Mouse (Mus musculus) left cerebral cortex, postnatal 10 days (tissue): Measurements from ENCODE around the gene Skap2. TPM values are rescaled to one million over a fixed set of nuclear protein-coding genes. Genes with fewer than 3 reads are reported as not detected.

ENCODE experiments used
- DNase-seq, 2 experiments: peaks; one replicate each; pipeline ENCODE4 v3.0.0; 2021 to 2022; ENCODE audit warnings: low spot score in 2 of 2, mixed read lengths in 1 of 2; ENCODE audit errors: extremely low spot score in 1 of 2
- intact Hi-C: fragments of 180-260 bp; cut with DNase I; formaldehyde crosslinking; loops from one replicate; pipeline ENCODE4 v1.15.1; 2025
- total RNA-seq, 2 experiments: library from RNA; stranded (reverse); gene quantifications; 2 replicates each; pipeline ENCODE4 v1.2.3; 2021

The Skap2 gene
- total RNA-seq: 1 to 10 TPM; 6.4 to 7.7 TPM

GRCm38 (mm10) chr6:52012409-52013244 is at the start of gene Skap2:
Gene Skap2, minus strand, starts transcription at chr6:52012549.
- DNase-seq: peak; percentile 97 to 99
- intact Hi-C loops: no loop called here

GRCm38 (mm10) chr6:52058899-52059448 is 46.6 kb upstream of the Skap2 start:
- no peak for DNase-seq
- intact Hi-C loops: no loop called here

- intact Hi-C loops: no loop called here
- DNase-seq: no peak
Measured at GRCm38 (mm10) chr6:52058120-52058519, 45.8 kb upstream of the Skap2 start.

GRCm38 (mm10) chr6:52053567-52054561 is 41.5 kb upstream of the Skap2 start:
- intact Hi-C loops: no loop called here
- no peak for DNase-seq

DNA sequence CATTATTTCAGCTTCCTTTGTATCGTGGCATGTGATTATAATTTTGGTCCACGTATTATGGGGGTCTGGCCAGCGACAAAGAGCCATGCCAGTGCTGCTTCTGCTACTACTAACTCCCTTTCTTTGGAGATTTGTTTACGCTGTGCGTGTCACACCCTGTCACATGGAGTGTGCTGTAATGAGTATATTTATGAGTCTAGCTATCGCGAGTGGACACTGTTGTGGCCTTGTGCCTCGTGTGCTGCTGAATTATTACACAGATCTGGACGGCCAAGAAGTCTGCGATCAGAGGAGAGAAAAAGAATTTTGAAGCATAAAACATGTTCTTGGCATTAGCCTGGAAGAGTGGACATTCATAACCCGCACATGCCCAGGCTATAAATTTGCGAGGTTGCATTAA is 37.7 kb upstream of the Skap2 start:
- DNase-seq: no peak
- intact Hi-C loops: no loop called here

GRCm38 (mm10) chr6:52045517-52045916 is 33.2 kb upstream of the Skap2 start:
- intact Hi-C loops: no loop called here
- no peak for DNase-seq

DNA sequence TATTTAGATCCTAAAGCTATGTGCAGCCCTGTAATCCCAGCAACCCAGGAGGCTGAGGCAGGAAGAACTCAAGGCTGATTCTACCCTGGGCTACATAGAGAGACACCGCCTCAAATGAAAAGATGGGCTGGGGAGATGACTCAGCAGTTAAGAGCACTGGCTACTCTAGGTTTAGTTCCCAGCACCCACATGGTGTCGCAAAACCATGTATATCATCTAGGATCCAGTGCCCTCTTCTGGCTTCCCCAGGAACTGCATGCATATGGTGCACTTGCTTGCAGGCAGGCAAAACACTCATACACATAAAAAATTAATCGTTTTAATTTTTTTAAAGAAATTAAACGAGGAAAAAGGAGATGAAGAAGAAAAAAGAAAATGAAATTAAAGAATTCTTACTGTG is 23.7 kb upstream of the Skap2 start:
- no peak for DNase-seq
- intact Hi-C loops: no loop called here

DNA sequence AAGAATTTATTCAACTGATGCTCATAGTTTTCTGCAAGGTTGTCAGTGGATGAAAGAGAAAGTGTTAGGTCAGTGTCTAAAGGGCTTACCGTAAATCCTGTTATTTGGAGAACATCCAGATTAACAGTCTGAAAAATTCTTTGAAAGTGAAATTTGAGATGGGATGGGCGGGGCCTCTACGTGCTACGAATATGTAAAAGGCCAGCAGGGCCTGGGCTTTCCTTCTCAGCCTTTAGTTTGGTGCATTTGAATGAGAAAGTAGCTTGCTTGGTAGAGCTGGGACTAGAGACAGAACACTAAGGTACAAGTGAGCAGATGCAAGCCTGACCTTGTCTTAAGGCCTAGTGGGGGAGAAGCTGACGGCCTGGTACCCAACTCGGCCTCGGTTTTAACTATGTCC is 18.8 kb upstream of the Skap2 start:
- intact Hi-C loops: no loop called here
- no peak for DNase-seq

DNA sequence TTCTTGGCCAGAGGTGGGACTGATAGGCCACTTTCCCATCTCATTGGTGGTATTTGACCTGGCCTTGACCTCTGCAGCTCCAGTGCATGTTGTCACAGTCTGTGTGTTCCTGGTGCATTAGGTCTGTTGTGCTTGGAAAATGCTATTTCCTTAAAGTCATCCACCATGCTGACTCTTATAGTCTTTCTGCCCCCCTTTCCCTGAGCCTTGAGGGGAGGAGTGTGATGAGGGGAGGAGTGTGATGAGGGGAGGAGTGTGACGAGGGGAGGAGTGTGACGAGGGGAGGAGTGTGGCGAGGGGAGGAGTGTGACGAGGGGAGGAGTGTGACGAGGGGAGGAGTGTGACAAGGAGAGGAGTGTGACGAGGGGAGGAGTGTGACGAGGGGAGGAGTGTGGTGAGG is 15.8 kb upstream of the Skap2 start:
- intact Hi-C loops: no loop called here
- no peak for DNase-seq

DNA sequence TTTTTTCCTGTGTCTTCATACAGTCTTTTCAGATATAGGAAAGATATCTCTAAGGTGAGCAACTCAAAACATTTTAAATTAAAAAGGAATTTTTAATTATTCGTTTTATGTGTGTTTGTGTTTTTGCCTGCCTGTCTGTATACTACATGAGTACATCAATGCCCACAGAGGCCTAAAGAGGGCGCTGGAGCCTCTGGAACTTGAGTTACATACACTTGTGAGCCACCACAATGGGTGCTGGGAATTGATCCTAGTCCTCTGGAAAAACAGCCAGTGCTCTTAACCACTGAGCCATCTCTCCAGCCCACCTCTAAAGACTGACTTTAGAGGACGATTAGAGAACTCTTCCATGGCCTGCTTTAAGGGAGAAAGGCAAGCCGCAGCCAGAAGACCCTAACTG is 14.8 kb upstream of the Skap2 start:
- intact Hi-C loops: no loop called here
- DNase-seq: no peak

- DNase-seq: no peak
- intact Hi-C loops: no loop called here
Measured at GRCm38 (mm10) chr6:52026281-52026680, 13.9 kb upstream of the Skap2 start.

- intact Hi-C loops: no loop called here
Measured at GRCm38 (mm10) chr6:52024730-52025129, 12.4 kb upstream of the Skap2 start.

GRCm38 (mm10) chr6:52022363-52022762 is 10.0 kb upstream of the Skap2 start:
- intact Hi-C loops: no loop called here
- DNase-seq: no peak

More at GRCm38 (mm10) chr6:52024730-52025129, 12.4 kb upstream of the Skap2 start:
- no peak for DNase-seq

GRCm38 (mm10) chr6:52020276-52020675 is 7.9 kb upstream of the Skap2 start:
- no peak for DNase-seq
- intact Hi-C loops: no loop called here

DNA sequence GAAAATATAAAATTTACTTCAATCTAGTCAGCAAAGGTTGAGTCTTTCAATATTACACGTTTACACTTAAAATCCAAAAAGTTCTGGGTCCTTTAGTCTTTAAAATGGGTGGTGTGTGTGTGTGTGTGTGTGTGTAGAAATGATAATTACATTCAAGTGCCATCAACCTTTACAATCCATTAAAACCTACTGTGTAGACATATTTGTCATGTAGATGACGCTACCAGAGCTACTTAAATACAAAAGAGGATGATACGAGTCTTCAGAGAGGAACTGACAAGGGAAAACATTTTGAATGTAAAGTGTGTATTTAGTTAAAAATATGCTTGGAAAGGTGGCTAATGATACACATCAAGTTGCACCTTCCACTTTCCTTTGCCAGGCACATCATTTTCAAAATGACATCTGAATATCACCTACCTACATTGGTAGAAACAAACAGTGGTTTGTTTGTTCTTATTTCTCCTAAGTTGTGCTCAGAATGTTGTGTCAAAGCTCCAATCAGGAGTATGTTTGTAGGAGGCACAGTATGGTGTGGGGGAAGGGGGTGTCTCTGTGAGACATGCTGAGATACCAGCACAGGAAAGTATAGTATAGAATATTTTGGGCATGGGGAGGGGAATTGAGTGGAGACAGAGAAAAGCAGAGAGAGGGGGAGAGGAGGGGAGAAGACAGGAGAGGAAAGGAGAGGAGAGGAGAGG is 1.0 kb upstream of the Skap2 start:
- intact Hi-C loops: no loop called here
- DNase-seq: no peak

DNA sequence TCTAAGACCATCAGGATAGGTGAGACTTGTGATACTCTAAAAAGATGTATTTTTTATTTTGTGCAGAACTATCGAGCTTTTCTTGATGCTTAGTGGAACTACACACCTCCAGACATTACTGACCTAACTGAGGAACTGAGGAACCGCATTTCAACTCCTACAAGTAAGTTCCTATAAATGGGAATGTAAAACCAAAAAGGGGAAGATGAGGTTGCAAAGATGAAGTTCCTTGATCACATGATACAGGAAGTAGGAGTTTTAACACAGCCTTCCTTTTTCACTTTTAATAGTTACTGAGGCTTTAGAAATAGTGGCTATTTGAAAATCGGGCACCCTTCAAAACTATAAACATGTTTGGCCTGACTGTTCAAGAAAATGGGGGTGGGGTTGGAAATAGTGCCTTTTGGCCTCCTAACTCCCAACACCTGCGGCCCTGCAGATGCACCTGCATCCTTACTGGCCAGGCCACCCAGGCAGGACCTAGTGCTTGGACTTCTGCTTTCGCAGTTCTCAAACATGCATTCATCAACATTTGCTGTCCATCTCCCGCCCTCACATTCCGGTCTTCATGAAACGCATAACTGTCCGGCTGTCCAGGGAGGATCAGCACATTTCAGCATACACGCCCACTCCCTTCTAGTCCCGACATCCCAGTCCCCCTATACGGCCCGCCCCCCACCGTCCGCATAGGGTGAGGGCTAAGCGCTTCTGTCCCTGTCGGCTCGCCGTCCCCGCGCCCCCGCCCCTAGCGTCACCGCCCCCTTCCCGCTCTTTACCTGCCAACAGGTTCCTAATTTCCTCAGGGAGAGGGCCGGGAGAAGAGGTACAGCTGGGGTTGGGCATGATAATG is 565 bp downstream of the Skap2 start:
- intact Hi-C loops: no loop called here
- peak in 1 of 2 experiments; percentile 75 for DNase-seq

DNA sequence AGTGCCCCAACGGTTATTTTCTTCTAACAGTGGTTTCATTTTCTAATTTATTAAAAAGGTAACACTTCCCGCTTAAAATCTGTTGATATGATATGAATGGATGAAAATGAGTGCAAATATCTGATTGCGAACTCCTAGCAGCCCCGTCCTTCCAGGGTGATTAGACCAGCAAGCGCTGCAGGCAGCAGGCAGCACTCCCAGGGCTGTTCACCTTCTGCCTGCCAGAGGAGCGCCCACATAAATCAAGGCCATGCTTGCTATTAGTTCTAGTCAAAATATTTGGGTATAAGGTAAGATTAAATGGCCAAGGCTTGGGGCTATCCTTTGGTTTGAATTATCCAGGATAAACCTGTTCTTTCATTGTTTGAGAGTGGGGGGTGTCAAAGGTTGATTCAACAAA is 3.0 kb downstream of the Skap2 start:
- intact Hi-C loops: loop anchor here (5.0 to 10.0 kb wide), 4 partner anchors 127 to 832 kb away; partner anchors contain the start of gene Evx1
- DNase-seq: no peak

DNA sequence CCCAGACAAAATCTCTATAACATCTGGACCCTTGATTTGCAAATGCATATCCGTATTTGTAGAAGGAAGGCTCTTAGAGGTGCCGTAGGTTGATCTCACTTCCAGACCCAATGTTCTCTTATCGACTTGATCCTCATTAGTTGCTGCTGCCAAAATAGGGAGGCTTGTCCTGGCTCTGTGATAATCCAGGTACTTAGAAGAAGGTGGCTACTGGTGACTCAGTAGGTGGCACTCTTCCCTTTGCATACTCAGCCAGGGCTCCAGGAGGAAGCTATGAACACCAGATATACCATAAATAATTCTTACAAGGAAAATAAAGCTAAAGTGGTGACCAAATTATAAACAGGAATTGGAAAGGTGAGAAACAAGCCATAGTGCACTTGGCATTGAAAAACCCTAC is 3.6 kb downstream of the Skap2 start:
- intact Hi-C loops: loop anchor here (5.0 to 10.0 kb wide), 4 partner anchors 126 to 831 kb away; partner anchors contain the start of gene Evx1
- DNase-seq: no peak
